Mouse (Mus musculus): ENCODE data around the gene Six2. TPM values are rescaled to one million over a fixed set of nuclear protein-coding genes. Genes with fewer than 3 reads are reported as not detected.

Six2 gene
- polyA plus RNA-seq, 1 experiment from 2014 or later = 0.05 TPM

GRCm38 (mm10) chr17:85683984-85684307 lies 4.1 kb downstream of the Six2 start:
- H3K27me3 ChIP-seq (replicated peaks; ENCODE audit: control insufficient read depth, insufficient read depth, low read length) = peaks cover 99% of the 10 kb centered on the region
- no peak overlapping the region; the same call in 1 of the 2 replicates for H3K4me2 ChIP-seq (replicated peaks; ENCODE audit: low read depth)
- no peak for ATAC-seq
- 3% methylated on average over 17 of the region's 17 CpGs for WGBS
- no peak for TF ChIP-seq CTCF (IDR thresholded peaks at IDR 0.05; ENCODE audit: low read depth)
- H3K27ac ChIP-seq (ENCODE audit: low read depth, low read length) = no peak overlapping the region
- 0 out of 2 replicates have a peak, but pooled peaks cover 2% of the 10 kb centered on the region for H3K4me1 ChIP-seq (replicated peaks; ENCODE audit: control insufficient read depth, insufficient read depth, low read length)
- H3K4me3 ChIP-seq (ENCODE audit: low read depth, low read length) = no peak overlapping the region
- H3K9me3 ChIP-seq (ENCODE audit: control insufficient read depth) = no peaks in the 10 kb centered on the region
- H3K9ac ChIP-seq (ENCODE audit: low read depth, low read length) = no peak overlapping the region
- no peaks in the 10 kb centered on the region for H3K36me3 ChIP-seq (ENCODE audit: control insufficient read depth, insufficient read depth)

GRCm38 (mm10) chr17:85683111-85683983 lies 4.7 kb downstream of the Six2 start:
- no peak overlapping the region for H3K9ac ChIP-seq (ENCODE audit: low read depth, low read length)
- H3K4me2 ChIP-seq (replicated peaks; ENCODE audit: low read depth) = no peak overlapping the region; the same call in 1 of the 2 replicates
- no peaks in the 10 kb centered on the region for H3K36me3 ChIP-seq (ENCODE audit: control insufficient read depth, insufficient read depth)
- no peak overlapping the region for H3K4me3 ChIP-seq (ENCODE audit: low read depth, low read length)
- no peak for ATAC-seq
- 4% methylated on average over 25 of the region's 25 CpGs for WGBS
- H3K27me3 ChIP-seq (replicated peaks; ENCODE audit: control insufficient read depth, insufficient read depth, low read length) = peaks cover 99% of the 10 kb centered on the region
- TF ChIP-seq CTCF (IDR thresholded peaks at IDR 0.05; ENCODE audit: low read depth) = no peak
- no peaks in the 10 kb centered on the region for H3K9me3 ChIP-seq (ENCODE audit: control insufficient read depth)
- H3K27ac ChIP-seq (ENCODE audit: low read depth, low read length) = no peak overlapping the region
- H3K4me1 ChIP-seq (replicated peaks; ENCODE audit: control insufficient read depth, insufficient read depth, low read length) = no peaks in the 10 kb centered on the region

GRCm38 (mm10) chr17:85682181-85682710 lies 5.8 kb downstream of the Six2 start:
- no peak for TF ChIP-seq CTCF (IDR thresholded peaks at IDR 0.05; ENCODE audit: low read depth)
- no peak overlapping the region for H3K9ac ChIP-seq (ENCODE audit: low read depth, low read length)
- no peak overlapping the region for H3K27ac ChIP-seq (ENCODE audit: low read depth, low read length)
- H3K36me3 ChIP-seq (ENCODE audit: control insufficient read depth, insufficient read depth) = no peaks in the 10 kb centered on the region
- H3K4me3 ChIP-seq (ENCODE audit: low read depth, low read length) = no peak overlapping the region
- WGBS = 10% methylated on average over 7 of the region's 7 CpGs
- H3K4me2 ChIP-seq (replicated peaks; ENCODE audit: low read depth) = no peak overlapping the region
- no peaks in the 10 kb centered on the region for H3K4me1 ChIP-seq (replicated peaks; ENCODE audit: control insufficient read depth, insufficient read depth, low read length)
- H3K27me3 ChIP-seq (replicated peaks; ENCODE audit: control insufficient read depth, insufficient read depth, low read length) = peaks cover 94% of the 10 kb centered on the region
- no peaks in the 10 kb centered on the region for H3K9me3 ChIP-seq (ENCODE audit: control insufficient read depth)
- ATAC-seq = no peak

- 13% methylated on average over 6 of the region's 6 CpGs for WGBS
Measured at GRCm38 (mm10) chr17:85681741-85682140, 6.3 kb downstream of the Six2 start.

GRCm38 (mm10) chr17:85680851-85681550 lies 7.1 kb downstream of the Six2 start:
- peaks cover 82% of the 10 kb centered on the region for H3K27me3 ChIP-seq (replicated peaks; ENCODE audit: control insufficient read depth, insufficient read depth, low read length)

More at GRCm38 (mm10) chr17:85681741-85682140, 6.3 kb downstream of the Six2 start:
- H3K36me3 ChIP-seq (ENCODE audit: control insufficient read depth, insufficient read depth) = no peaks in the 10 kb centered on the region
- H3K4me3 ChIP-seq (ENCODE audit: low read depth, low read length) = no peak overlapping the region
- TF ChIP-seq CTCF (IDR thresholded peaks at IDR 0.05; ENCODE audit: low read depth) = no peak
- no peaks in the 10 kb centered on the region for H3K4me1 ChIP-seq (replicated peaks; ENCODE audit: control insufficient read depth, insufficient read depth, low read length)
- no peaks in the 10 kb centered on the region for H3K9me3 ChIP-seq (ENCODE audit: control insufficient read depth)
- H3K4me2 ChIP-seq (replicated peaks; ENCODE audit: low read depth) = no peak overlapping the region
- H3K27me3 ChIP-seq (replicated peaks; ENCODE audit: control insufficient read depth, insufficient read depth, low read length) = peaks cover 89% of the 10 kb centered on the region
- no peak overlapping the region for H3K27ac ChIP-seq (ENCODE audit: low read depth, low read length)
- no peak overlapping the region for H3K9ac ChIP-seq (ENCODE audit: low read depth, low read length)
- no peak for ATAC-seq

More at GRCm38 (mm10) chr17:85680851-85681550, 7.1 kb downstream of the Six2 start:
- no peak overlapping the region for H3K27ac ChIP-seq (ENCODE audit: low read depth, low read length)
- H3K9ac ChIP-seq (ENCODE audit: low read depth, low read length) = no peak overlapping the region
- H3K36me3 ChIP-seq (ENCODE audit: control insufficient read depth, insufficient read depth) = no peaks in the 10 kb centered on the region
- no peak overlapping the region for H3K4me2 ChIP-seq (replicated peaks; ENCODE audit: low read depth)
- no peaks in the 10 kb centered on the region for H3K4me1 ChIP-seq (replicated peaks; ENCODE audit: control insufficient read depth, insufficient read depth, low read length)
- no peaks in the 10 kb centered on the region for H3K9me3 ChIP-seq (ENCODE audit: control insufficient read depth)
- WGBS = 4% methylated on average over 19 of the region's 19 CpGs
- H3K4me3 ChIP-seq (ENCODE audit: low read depth, low read length) = no peak overlapping the region
- TF ChIP-seq CTCF (IDR thresholded peaks at IDR 0.05; ENCODE audit: low read depth) = no peak
- no peak for ATAC-seq
